Mouse (Mus musculus) embryonic facial prominence, embryonic 15.5 days (tissue): ENCODE data around the gene Ankzf1. TPM values are rescaled to one million over a fixed set of nuclear protein-coding genes. Genes with fewer than 3 reads are reported as not detected.
"Not testable (repeated sequence)": the region's sequence is repeated elsewhere in the genome, so short reads cannot be mapped to it uniquely, and the experiment has no call there.

Experiments used
- ATAC-seq: fragments of 200-750 bp; cut with Nextera tagmentation; 2 replicates; pipeline ENCODE4 v1.8.0; 2017; ENCODE audit warnings: low read depth, moderate TSS enrichment; ENCODE audit not compliant: insufficient number of reproducible peaks, low FRiP score, low TSS enrichment
- H3K27ac ChIP-seq: fragments of 300-500 bp; sonication (generic); replicated peaks from 2 replicates; pipeline ENCODE4 v1.5.1; 2015; ENCODE audit warnings: mild to moderate bottlenecking, inconsistent platforms
- H3K27me3 ChIP-seq: fragments of 300-500 bp; sonication (generic); 2 replicates; pipeline ENCODE4 v1.6.1; 2015; ENCODE audit warnings: inconsistent platforms
- H3K36me3 ChIP-seq: fragments of 300-500 bp; sonication (generic); 2 replicates; pipeline ENCODE4 v1.6.1; 2015; ENCODE audit warnings: mild to moderate bottlenecking, inconsistent platforms
- H3K4me1 ChIP-seq: fragments of 300-500 bp; sonication (generic); 2 replicates; pipeline ENCODE4 v1.6.1; 2015; ENCODE audit warnings: inconsistent platforms
- H3K4me2 ChIP-seq: fragments of 300-500 bp; sonication (generic); replicated peaks from 2 replicates; pipeline ENCODE4 v1.6.1; 2015; ENCODE audit warnings: mild to moderate bottlenecking, inconsistent platforms
- H3K4me3 ChIP-seq: fragments of 300-500 bp; sonication (generic); replicated peaks from 2 replicates; pipeline ENCODE4 v1.5.1; 2015; ENCODE audit warnings: mild to moderate bottlenecking, inconsistent platforms
- H3K9ac ChIP-seq: fragments of 300-500 bp; sonication (generic); 2 replicates; pipeline ENCODE4 v1.6.1; 2015; ENCODE audit warnings: inconsistent platforms
- H3K9me3 ChIP-seq: fragments of 300-500 bp; sonication (generic); replicated peaks from 2 replicates; pipeline ENCODE4 v1.6.1; 2016; ENCODE audit warnings: inconsistent platforms
- WGBS: fragments of 180-500 bp; shearing (Covaris S2); methylation state at CpG from one replicate; pipeline ENCODE4 v1.1.7; 2015; 5-methylcytosine and 5-hydroxymethylcytosine counted together
- polyA plus RNA-seq: library from polyadenylated mRNA; unstranded; fragments of >200 nt; fragmentation: Nextera tagmentation; extraction: Ambion mirVana; gene quantifications from 2 replicates; pipeline ENCODE4 v1.2.1, GENCODE M21; 2015

The Ankzf1 gene
- polyA plus RNA-seq, 1 experiment from 2014 or later: 30.2 TPM

DNA sequence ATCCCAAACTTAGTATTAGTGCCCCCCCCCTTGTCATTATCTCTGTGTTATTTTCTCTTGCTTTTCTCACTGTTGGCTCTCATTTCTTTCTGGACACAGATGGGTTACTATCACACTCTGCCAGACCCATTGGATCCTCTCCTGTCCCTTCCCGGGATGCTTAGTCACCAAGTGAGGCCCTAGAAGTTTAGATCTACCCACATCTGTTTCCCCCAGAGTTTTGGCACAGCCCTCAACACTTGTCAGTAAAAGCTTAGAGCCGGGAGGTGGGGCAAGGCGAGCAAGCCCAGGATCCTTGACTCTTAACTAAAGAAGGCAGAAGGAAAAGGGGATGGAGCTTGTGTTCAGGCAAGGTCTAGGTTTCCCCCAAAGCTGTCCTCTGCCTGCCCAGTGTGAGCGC, 37.2 kb downstream of the Ankzf1 start:
- Histone ChIP-seq H3K4me3 (no peak overlapping the region), H3K4me2 (no peak overlapping the region), H3K27me3 (no peaks in the 10 kb centered on the region), H3K4me1 (no peaks in the 10 kb centered on the region), H3K36me3 (no peaks in the 10 kb centered on the region), H3K9me3 (no peaks in the 10 kb centered on the region), H3K9ac (no peak overlapping the region), H3K27ac (no peak overlapping the region)
- ATAC-seq: no peak
- WGBS: 56% methylated on average over 4 of the region's 4 CpGs

DNA sequence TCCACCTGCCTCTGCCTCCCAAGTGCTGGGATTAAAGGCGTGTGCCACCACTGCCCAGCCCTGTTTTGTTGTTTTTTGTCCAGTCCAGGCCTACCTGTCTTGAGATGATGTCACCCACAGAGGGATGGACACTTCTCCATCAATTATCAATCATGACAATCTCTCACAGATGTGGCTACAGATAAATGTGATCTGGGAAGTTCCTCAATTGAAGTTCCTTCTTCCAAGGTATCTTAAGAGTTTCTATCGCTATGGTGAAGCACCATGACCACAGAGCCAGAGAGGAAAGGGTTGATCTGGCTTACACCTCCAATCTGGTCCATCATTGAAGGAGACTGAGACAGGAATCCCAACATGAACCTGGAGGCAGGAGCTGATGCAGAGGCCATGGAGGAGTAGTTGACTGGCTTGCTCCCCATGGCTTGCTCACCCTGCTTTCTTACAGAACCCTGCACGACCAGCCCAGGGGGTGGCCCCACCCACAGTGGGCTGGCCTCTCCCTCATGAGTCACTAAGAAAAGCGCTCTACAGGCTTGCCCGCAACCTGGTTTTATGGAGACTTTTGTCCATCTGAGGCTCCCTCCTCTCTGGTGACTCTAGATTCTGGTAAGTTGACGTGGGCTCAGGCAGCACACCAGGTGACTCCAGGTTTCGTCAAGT, 38.5 kb downstream of the Ankzf1 start:
- Histone ChIP-seq H3K36me3 (no peaks in the 10 kb centered on the region), H3K27me3 (no peaks in the 10 kb centered on the region), H3K4me3 (no peak overlapping the region), H3K4me1 (0 out of 2 replicates have a peak, but pooled peaks cover 5% of the 10 kb centered on the region), H3K9ac (no peak overlapping the region), H3K9me3 (no peaks in the 10 kb centered on the region), H3K27ac (0 out of 2 replicates have a peak overlapping the region, but pooled peaks have one; percentile 60), H3K4me2 (no peak overlapping the region)
- ATAC-seq: no peak
- 63% methylated on average over 7 of the region's 7 CpGs for WGBS

DNA sequence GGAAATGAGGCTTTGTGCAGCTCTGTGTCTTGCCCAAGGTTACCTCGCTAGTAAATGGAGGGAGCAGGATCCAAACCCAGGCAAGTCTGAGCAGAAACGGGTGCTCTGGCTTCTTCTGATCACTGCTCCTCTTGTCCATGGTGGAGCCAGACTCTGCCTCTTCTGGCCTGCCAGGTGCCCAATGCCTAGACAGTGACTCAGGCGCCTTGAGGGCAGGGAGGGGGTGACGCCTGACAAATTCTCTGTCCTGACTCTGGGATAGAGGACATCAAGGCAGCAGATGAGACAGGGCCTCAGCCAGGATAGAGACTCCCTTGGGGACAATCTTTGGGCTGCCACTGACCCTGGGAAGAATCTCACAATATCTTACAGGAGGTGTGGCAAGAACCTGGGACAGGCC, 39.3 kb downstream of the Ankzf1 start:
- no peak for ATAC-seq
- 68% methylated on average over 4 of the region's 4 CpGs for WGBS
- no peak overlapping the region for H3K9ac ChIP-seq
- peak overlapping the region; percentile 60 for H3K27ac ChIP-seq
- H3K4me2 ChIP-seq: no peak overlapping the region
- no peaks in the 10 kb centered on the region for H3K36me3 ChIP-seq
- H3K4me1 ChIP-seq: peaks cover 10% of the 10 kb centered on the region; the same call in 1 of the 2 replicates
- no peaks in the 10 kb centered on the region for H3K9me3 ChIP-seq
- H3K27me3 ChIP-seq: no peaks in the 10 kb centered on the region
- no peak overlapping the region for H3K4me3 ChIP-seq

DNA sequence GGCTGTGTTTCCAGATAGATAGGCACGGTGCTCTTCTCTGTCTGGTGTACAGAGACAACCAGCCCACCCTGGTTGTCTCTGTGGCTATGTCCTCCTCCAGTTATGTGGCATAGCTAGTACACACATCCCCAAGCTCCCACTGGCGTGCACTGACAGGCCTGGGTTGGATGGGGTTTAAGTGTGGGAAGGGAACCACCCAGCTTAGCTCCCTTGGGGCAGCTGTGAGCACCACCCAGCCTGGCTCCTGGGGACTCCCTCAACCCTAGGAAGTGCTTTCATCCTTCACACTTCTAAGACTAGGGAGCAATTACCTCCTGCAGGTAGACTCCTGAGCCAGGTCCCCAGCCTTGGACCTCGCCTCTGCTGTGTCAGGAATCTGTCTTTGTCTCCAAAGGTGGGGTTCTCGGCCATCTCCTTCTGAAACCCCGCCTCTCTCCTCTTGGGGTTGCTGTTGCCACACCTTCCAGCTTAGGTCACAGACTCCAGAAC, 39.8 kb downstream of the Ankzf1 start, which contains the start of gene A630095N17Rik:
Gene A630095N17Rik (minus strand): TSS at position 439 of the 489 bp plus-strand sequence.
- Histone ChIP-seq H3K4me1 (peaks cover 13% of the 10 kb centered on the region), H3K4me3 (no peak within 1 kb of the TSS), H3K4me2 (no peak within 1 kb of the TSS), H3K36me3 (no peaks in the 10 kb centered on the region), H3K9me3 (no peaks in the 10 kb centered on the region), H3K27ac (peak within 1 kb of the TSS; percentile 60), H3K9ac (no peak within 1 kb of the TSS), H3K27me3 (no peaks in the 10 kb centered on the region)
- WGBS: 53% methylated on average over 5 of the region's 5 CpGs
- ATAC-seq: no peak

DNA sequence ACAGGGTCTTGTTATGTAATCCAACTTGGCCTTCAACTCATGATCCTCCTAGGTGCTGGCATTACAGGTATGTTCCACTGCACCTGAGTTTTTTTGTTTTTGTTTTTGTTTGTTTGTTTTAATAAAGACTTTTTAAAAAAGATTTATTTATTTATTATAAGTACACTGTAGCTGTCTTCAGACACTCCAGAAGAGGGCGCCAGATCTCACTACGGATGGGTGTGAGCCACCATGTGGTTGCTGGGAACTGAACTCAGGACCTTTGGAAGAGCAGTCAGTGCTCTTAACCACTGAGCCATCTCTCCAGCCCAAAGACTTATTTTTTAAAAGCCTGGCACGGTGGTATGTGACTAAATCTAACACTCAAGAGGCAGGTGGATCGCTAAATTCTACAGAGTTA, 40.5 kb downstream of the Ankzf1 start:
- H3K9me3 ChIP-seq, H3K4me3 ChIP-seq, H3K9ac ChIP-seq, H3K36me3 ChIP-seq, H3K4me2 ChIP-seq, ATAC-seq, H3K27me3 ChIP-seq, H3K27ac ChIP-seq: not testable (repeated sequence)
- peaks cover 20% of the 10 kb centered on the region for H3K4me1 ChIP-seq
- 69% methylated on average over 4 of the region's 4 CpGs for WGBS

DNA sequence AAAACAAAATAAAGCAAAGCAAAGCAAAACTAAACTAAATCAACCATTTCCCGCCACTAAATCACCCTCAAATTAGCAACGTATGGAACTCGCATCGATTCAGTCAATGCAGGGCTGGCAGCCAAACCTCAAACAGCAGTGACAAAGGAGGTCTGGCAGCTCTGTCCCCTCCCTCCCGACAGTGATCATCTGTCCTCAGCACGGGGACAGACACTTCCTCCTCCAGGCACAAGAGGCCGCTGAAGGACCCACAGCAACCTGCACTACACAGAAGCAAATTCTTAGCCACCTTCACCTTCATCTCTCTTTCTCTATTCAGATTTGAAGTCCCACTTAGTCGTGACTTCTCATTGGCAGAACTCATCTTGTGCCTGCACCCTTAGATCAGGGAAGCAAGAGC, 42.7 kb downstream of the Ankzf1 start:
- WGBS: under 1% methylated on average over 8 of the region's 8 CpGs

DNA sequence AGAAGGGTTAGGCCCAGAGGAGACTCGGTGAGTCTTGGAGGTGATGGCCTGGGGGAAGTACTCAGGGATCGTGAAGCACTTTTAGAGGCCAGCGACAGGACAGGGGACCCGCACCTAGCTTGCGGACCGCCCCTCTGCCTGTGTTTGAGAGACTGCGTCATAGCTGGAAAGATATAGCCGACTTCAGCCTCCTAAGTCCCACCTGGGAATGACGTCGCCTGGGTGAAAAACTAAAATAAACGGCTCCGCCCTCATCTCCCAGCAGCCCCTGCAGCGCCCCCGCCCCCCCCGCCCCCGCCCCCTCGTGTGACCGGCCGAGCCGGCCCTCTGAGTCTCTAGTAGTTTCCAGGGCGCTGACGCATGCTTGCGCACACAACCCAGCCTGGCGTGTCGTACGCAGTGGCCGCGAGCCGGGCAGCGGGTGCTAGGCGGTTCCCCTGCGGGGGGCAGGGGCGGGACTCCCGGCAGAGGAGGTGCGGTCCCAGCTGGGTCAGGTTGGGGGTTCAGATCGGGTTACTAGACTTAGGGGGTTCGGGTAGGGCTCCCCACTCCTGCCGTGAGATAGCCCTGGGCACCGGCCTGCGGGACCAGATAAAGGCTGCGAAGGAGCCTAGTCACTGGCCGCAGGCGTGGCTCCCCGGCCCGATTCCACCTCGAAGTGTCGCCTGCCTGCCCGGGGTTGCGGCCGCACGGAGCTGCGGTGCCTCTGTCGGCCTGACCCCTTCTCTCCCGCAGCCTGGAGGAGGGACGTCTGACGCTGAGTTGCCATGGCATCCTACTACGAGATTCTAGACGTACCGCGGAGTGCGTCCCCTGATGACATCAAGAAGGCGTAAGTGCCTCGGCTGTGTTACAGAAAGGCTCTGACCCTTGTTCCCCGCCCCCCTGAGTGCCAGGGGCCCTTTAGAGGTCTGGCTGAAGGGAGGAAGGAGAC, 44.4 kb downstream of the Ankzf1 start, which contains the start of gene Dnajb2:
Gene Dnajb2 (plus strand): TSS at position 290 of the 934 bp plus-strand sequence.
- peak; percentile 90 for ATAC-seq
- peaks cover 13% of the 10 kb centered on the region; the same call in 1 of the 2 replicates for H3K36me3 ChIP-seq
- no peaks in the 10 kb centered on the region for H3K27me3 ChIP-seq
- peaks cover 20% of the 10 kb centered on the region for H3K4me1 ChIP-seq
- H3K9me3 ChIP-seq: no peaks in the 10 kb centered on the region
- WGBS: 1% methylated on average over 64 of the region's 64 CpGs
- H3K4me3 ChIP-seq: peak within 1 kb of the TSS; percentile 76
- H3K9ac ChIP-seq: peak within 1 kb of the TSS; percentile 80
- peak within 1 kb of the TSS; percentile 84 for H3K27ac ChIP-seq
- peak within 1 kb of the TSS; percentile 91 for H3K4me2 ChIP-seq

More for the DNA sequence above, 42.7 kb downstream of the Ankzf1 start:
- peaks cover 20% of the 10 kb centered on the region for H3K4me1 ChIP-seq
- H3K4me2 ChIP-seq: 0 out of 2 replicates have a peak overlapping the region, but pooled peaks have one; percentile 15
- peaks cover 4% of the 10 kb centered on the region; the same call in 1 of the 2 replicates for H3K36me3 ChIP-seq
- H3K9ac ChIP-seq: no peak overlapping the region
- ATAC-seq: no peak
- H3K4me3 ChIP-seq: no peak overlapping the region
- no peak overlapping the region for H3K27ac ChIP-seq
- no peaks in the 10 kb centered on the region for H3K27me3 ChIP-seq
- no peaks in the 10 kb centered on the region for H3K9me3 ChIP-seq

DNA sequence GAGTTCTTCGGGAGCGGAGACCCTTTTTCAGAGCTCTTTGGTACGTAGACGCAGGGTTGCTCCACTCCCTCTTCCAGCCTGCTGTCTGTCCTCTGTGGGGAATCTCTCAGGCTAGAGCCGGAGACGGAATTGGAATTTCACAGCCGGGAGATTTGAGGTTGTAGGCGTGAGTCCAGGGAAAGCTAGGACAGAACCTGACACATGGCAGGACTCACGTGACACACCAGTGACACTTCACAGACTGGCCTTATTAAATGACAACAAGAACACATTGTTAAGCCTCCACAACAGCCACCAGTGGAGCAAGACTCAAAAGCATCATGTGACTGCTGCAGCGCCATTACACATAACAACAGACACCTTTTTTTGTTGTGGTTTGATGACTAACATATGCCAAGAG, 47.6 kb downstream of the Ankzf1 start:
- no peak overlapping the region for H3K9ac ChIP-seq
- H3K4me1 ChIP-seq: peaks cover 20% of the 10 kb centered on the region
- no peaks in the 10 kb centered on the region for H3K9me3 ChIP-seq
- H3K27me3 ChIP-seq: no peaks in the 10 kb centered on the region
- ATAC-seq: no peak
- no peak overlapping the region for H3K4me3 ChIP-seq
- no peak overlapping the region for H3K4me2 ChIP-seq
- H3K27ac ChIP-seq: no peak overlapping the region
- WGBS: 77% methylated on average over 10 of the region's 10 CpGs
- peaks cover 31% of the 10 kb centered on the region for H3K36me3 ChIP-seq

DNA sequence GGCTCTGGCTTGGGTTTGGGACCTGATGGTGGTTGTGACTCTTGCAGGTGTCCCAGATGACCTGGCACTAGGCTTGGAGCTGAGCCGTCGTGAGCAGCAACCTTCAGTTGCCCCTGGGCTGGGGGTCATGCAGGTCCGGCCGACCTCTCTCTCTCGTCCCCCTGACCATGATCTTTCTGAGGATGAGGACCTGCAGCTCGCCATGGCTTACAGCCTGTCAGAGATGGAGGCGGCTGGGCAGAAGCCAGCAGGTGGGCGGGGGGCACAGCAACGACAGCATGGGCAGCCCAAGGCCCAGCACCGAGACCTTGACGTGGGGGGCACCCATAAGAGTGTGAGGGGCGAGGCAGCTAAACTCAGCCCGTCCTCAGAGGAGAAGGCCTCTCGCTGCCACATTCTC, 51.5 kb downstream of the Ankzf1 start:
- no peak for ATAC-seq
- Histone ChIP-seq H3K4me3 (no peak overlapping the region), H3K27ac (no peak overlapping the region), H3K4me2 (no peak overlapping the region), H3K36me3 (peaks cover 36% of the 10 kb centered on the region), H3K9ac (no peak overlapping the region), H3K27me3 (no peaks in the 10 kb centered on the region), H3K9me3 (no peaks in the 10 kb centered on the region), H3K4me1 (peaks cover 11% of the 10 kb centered on the region)
- WGBS: 85% methylated on average over 14 of the region's 14 CpGs

DNA sequence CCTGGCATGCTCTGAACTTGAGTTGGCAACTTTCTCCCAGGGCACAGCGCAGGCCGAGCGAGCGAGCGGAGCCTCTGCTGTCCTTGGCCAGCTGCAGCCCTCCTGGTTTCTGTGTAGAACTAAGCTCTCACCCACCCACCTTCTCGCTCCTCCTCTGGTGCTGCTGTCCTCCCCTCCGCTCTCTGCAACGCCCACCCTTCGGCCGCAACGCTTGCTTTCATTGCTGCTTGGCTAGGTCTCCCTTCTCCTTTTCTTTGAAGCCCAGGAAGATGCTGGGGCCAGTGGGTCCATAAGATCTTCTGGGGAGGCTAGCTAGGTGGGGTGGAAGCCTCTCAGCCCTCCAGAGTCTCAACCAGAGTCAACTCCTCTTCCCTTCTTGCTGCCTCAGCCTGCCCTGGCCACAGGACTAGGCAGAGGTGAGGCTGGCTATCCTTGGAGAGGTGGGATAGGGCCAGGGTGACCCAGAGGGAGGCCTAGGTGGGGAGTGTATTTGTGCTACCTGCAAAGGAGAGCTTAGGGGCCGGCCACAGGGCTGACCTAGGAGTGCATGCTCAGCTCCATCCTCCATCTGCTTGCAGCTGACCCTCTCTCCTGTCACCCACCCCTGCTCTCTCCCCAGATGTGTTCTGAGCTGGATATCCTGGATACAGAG, 52.4 kb downstream of the Ankzf1 start:
- peak; percentile 5; the same call in 1 of the 2 replicates for ATAC-seq
- H3K4me3 ChIP-seq: no peak overlapping the region

DNA sequence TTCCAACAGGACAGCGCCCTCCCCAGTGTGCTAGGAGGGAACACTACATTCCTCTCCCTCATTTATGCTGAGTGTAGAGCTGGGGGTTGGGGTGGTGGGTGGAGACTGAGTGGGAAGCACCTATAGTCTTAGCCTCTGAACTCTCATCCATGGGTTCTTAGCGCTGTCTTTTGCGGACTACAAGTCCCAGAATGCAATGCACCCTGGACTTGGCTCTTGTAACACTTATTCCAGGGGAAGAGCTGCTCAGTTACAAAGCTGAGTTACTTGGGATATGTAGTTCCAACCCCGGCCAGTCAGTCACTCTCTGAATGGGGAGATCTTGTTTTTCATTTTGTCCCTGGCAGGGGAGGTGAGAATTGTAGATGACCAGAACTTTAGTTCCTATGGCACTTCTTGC, 52.9 kb downstream of the Ankzf1 start:
- WGBS: 24% methylated on average over 4 of the region's 4 CpGs
- no peak overlapping the region for H3K4me3 ChIP-seq
- peaks cover 13% of the 10 kb centered on the region for H3K4me1 ChIP-seq
- H3K36me3 ChIP-seq: peaks cover 30% of the 10 kb centered on the region
- H3K27me3 ChIP-seq: no peaks in the 10 kb centered on the region
- peak; percentile 53 for ATAC-seq
- H3K27ac ChIP-seq: no peak overlapping the region
- no peak overlapping the region for H3K9ac ChIP-seq
- H3K4me2 ChIP-seq: no peak overlapping the region
- no peaks in the 10 kb centered on the region for H3K9me3 ChIP-seq

More for the DNA sequence above, 52.4 kb downstream of the Ankzf1 start:
- Histone ChIP-seq H3K36me3 (peaks cover 34% of the 10 kb centered on the region), H3K27ac (no peak overlapping the region), H3K4me2 (no peak overlapping the region), H3K4me1 (peaks cover 13% of the 10 kb centered on the region), H3K9me3 (no peaks in the 10 kb centered on the region), H3K27me3 (no peaks in the 10 kb centered on the region), H3K9ac (no peak overlapping the region)
- 84% methylated on average over 12 of the region's 12 CpGs for WGBS
